Mouse (Mus musculus) G1E (cell line): ENCODE data around the gene Olfr446.

Source experiments
- CTCF ChIP-seq: IDR thresholded peaks from 2 replicates; pipeline ENCODE4 v1.5.1; 2012; ENCODE audit warnings: low read depth, low read length, inconsistent platforms, mixed read lengths
- GATA1 ChIP-seq: IDR thresholded peaks from 2 replicates; pipeline ENCODE4 v1.6.1; 2012; ENCODE audit warnings: borderline replicate concordance, low read length, inconsistent platforms, mixed read lengths
- GATA2 ChIP-seq: IDR thresholded peaks from 2 replicates; pipeline ENCODE4 v1.6.1; 2012; ENCODE audit warnings: low read depth, low read length, inconsistent platforms, borderline replicate concordance
- TAL1 ChIP-seq: conservative IDR thresholded peaks from 2 replicates; pipeline ENCODE4 v1.6.1; 2012; ENCODE audit warnings: low read depth, low read length, inconsistent platforms, mixed read lengths

DNA sequence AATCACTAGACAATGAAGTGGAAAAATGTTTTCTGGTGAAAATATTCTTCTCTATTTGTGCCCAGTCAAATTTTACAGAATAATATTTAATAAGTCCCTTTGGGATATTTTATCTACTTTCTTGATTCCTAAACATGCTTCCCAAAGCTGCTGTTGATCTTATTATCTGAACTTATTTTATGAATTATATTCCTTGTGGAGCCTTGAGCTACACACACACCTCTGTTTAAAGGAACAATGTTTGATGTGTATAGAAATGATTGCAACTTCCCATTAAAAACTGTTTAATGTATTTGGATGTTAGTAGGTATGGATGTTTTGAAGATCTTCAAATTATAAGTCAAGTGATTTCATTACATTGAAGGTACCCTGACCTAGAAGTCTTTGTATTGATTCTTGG is 12.6 kb upstream of the Olfr446 start, which contains the start of gene Olfr447:
- TF ChIP-seq GATA1, result no peak
- no peak for TF ChIP-seq TAL1
- no peak for TF ChIP-seq GATA2
- TF ChIP-seq CTCF, result no peak
